Mouse (Mus musculus) hindbrain, embryonic 10.5 days (tissue): ENCODE measurements around the gene Gm10118. TPM values are rescaled to one million over a fixed set of nuclear protein-coding genes. Genes with fewer than 3 reads are reported as not detected.

Experiments used
- polyA plus RNA-seq: library from polyadenylated mRNA; unstranded; fragments of >200 nt; fragmentation: Nextera tagmentation; extraction: Ambion mirVana; gene quantifications from 2 replicates; pipeline ENCODE4 v1.2.1, GENCODE M21; 2016

Gm10118 gene
- polyA plus RNA-seq, 1 experiment from 2014 or later: 0.14 TPM

Other genes starting within 250 kb of the Gm10118 start
- gene Lrrtm3, start 162.8 kb upstream of the Gm10118 start, polyA plus RNA-seq: 2.7 and 4.4 TPM in 2 replicates